9 mouse cellular contexts compared by ENCODE assay signal in genomic region chr6:145482656-145483317, GRCm38 (mm10).
DNase-seq lines count a peak whose midpoint lies in the region; ATAC-seq lines count a peak whose summit lies in the region.
"Had no signal": no experiment of that assay in that cellular context is flagged by ENCODE, and none has a peak within 500 bp of the region (broad histone marks: within the 10 kb centered on the region; RNA-seq: fewer than 3 reads in every experiment).

No protein-coding gene starts in this region.

- peak overlapping the region; percentile 56 for H3K27ac ChIP-seq in embryonic facial prominence, embryonic 15.5 days (replicated peaks)
- no peak overlapping the region for H3K27ac ChIP-seq in embryonic facial prominence, embryonic 10.5 days (replicated peaks)

- intact Hi-C loops in left cerebral cortex, postnatal 14 days (cut with DNase I) = no loop called here

- no peaks in the 10 kb centered on the region for H3K36me3 ChIP-seq in embryonic facial prominence, embryonic 15.5 days
- no peaks in the 10 kb centered on the region for H3K36me3 ChIP-seq in embryonic facial prominence, embryonic 10.5 days (replicated peaks)

- no peaks in the 10 kb centered on the region for H3K9me3 ChIP-seq in embryonic facial prominence, embryonic 15.5 days (replicated peaks)
- H3K9me3 ChIP-seq in embryonic facial prominence, embryonic 10.5 days = no peaks in the 10 kb centered on the region

- no peak overlapping the region for H3K4me2 ChIP-seq in embryonic facial prominence, embryonic 15.5 days (replicated peaks)

- H3K4me1 ChIP-seq in embryonic facial prominence, embryonic 15.5 days = peaks cover 34% of the 10 kb centered on the region
- peaks cover 52% of the 10 kb centered on the region for H3K4me1 ChIP-seq in embryonic facial prominence, embryonic 10.5 days

- H3K4me3 ChIP-seq in embryonic facial prominence, embryonic 15.5 days (replicated peaks) = no peak overlapping the region
- H3K4me3 ChIP-seq in embryonic facial prominence, embryonic 10.5 days = no peak overlapping the region
- H3K4me3 ChIP-seq: myocyte had no signal

- no peak for DNase-seq in embryonic facial prominence, embryonic 10.5 days (ENCODE audit: low spot score)
- DNase-seq in left cerebral cortex, postnatal 14 days (ENCODE audit: low spot score in 2 of 2) = peak; percentile 17 to 20
- no peak for DNase-seq in left cerebral cortex, adult 8-10 months (ENCODE audit: low spot score in 2 of 2)
- DNase-seq in heart, postnatal 4 days = peak; percentile 56
- peak; percentile 36 to 48 for DNase-seq in lung, postnatal 4 days
- DNase-seq in c-Kit-positive CD71-positive TER-119-positive erythroid progenitor cells, embryonic 14.5 days (ENCODE audit: low spot score) = no peak
- no peak for DNase-seq in gastrocnemius, adult 18-20 months (ENCODE audit: low spot score)

- no peak for ATAC-seq in embryonic facial prominence, embryonic 15.5 days (ENCODE audit: insufficient number of reproducible peaks, low FRiP score, low TSS enrichment, low read depth)

- H3K27me3 ChIP-seq in embryonic facial prominence, embryonic 15.5 days = no peaks in the 10 kb centered on the region
- 0 out of 2 replicates have a peak, but pooled peaks cover 2% of the 10 kb centered on the region for H3K27me3 ChIP-seq in embryonic facial prominence, embryonic 10.5 days (replicated peaks; ENCODE audit: low read depth, poor library complexity, severe bottlenecking)

- H3K9ac ChIP-seq in embryonic facial prominence, embryonic 15.5 days = no peak overlapping the region

- WGBS in embryonic facial prominence, embryonic 15.5 days = 75% methylated on average over 17 of the region's 17 CpGs
- WGBS in embryonic facial prominence, embryonic 10.5 days = 90% methylated on average over 17 of the region's 17 CpGs

Comparison
In these comparisons a context has a peak if more than half of its experiments do, and no peak if none do; other contexts are left out.
1. DNase-seq: peak in left cerebral cortex, postnatal 14 days (2 of 2), heart, postnatal 4 days (single experiment) and lung, postnatal 4 days (2 of 2); none in embryonic facial prominence, embryonic 10.5 days (single experiment), left cerebral cortex, adult 8-10 months (0 of 2), c-Kit-positive CD71-positive TER-119-positive erythroid progenitor cells, embryonic 14.5 days (single experiment) and gastrocnemius, adult 18-20 months (single experiment).